Mouse (Mus musculus) lung, postnatal 36 days (tissue): ENCODE measurements at regions not wholly inside any gene's neighbourhood (a gene's known extent, or its start where the extent isn't known, plus 50 kb on each side); places are given as distances from the start of the nearest gene placed in this dataset.

Experiments used
- DNase-seq: peaks from one replicate; pipeline ENCODE4 v3.0.0; 2022; ENCODE audit warnings: mixed read lengths

GRCm38 (mm10) chr12:119026311-119026710 lies 60.1 kb upstream of the Abcb5 start:
- DNase-seq: peak; percentile 61

GRCm38 (mm10) chr12:119024063-119024462 lies 57.8 kb upstream of the Abcb5 start:
- DNase-seq: peak; percentile 17
